Mouse (Mus musculus): ENCODE data around the gene Proser2.

GRCm38 (mm10) chr2:6157208-6157607 lies 27.2 kb upstream of the Proser2 start:
- TF ChIP-seq CTCF (IDR thresholded peaks at IDR 0.05; ENCODE audit: borderline replicate concordance, control insufficient read depth, extremely low read depth, insufficient read depth, low read length, poor library complexity) (no peak), POLR2A (IDR thresholded peaks at IDR 0.05; ENCODE audit: control insufficient read depth, extremely low read depth, insufficient read depth, low read length, poor library complexity) (no peak)

All from thymus, adult 2 months (tissue).